ENCODE assay signal across 8 mouse cellular contexts in the genomic region with DNA sequence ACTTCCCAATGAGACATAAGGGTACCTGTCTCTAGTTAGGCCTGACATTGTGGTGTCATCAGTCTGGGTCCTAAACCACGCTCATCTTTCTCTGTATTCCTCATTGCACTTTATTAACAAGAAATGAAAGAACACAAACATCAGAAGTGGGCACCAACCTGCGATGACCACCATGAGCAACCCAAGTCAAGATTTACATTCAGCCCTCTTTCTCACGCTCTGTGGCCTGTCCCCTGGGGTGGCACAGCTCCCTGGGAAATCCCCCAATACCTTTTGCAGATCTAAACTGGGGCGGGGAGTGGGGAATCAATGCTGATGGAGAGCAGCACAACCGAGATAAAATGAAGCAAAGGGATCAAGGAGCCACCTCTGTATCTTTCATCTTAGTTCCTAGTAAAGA. TPM values are rescaled to one million over a fixed set of nuclear protein-coding genes. Genes with fewer than 3 reads are reported as not detected.
DNase-seq lines count a peak whose midpoint lies in the region; ATAC-seq lines count a peak whose summit lies in the region.

No protein-coding gene starts in this region.

- intact Hi-C loops in gastrocnemius, postnatal 14 days (cut with DNase I; ENCODE audit: low total_unique reads) = no loop called here

- peak overlapping the region; percentile 60 for H3K4me3 ChIP-seq in kidney, embryonic 16.5 days (ENCODE audit: low read length)
- peak overlapping the region; percentile 67 for H3K4me3 ChIP-seq in forebrain, embryonic 10.5 days
- no peak overlapping the region; the same call in 1 of the 2 replicates for H3K4me3 ChIP-seq in liver, embryonic 12.5 days

- H3K27me3 ChIP-seq in kidney, embryonic 16.5 days (ENCODE audit: insufficient read depth, low read length) = peaks cover 5% of the 10 kb centered on the region; the same call in 1 of the 2 replicates
- peaks cover 32% of the 10 kb centered on the region for H3K27me3 ChIP-seq in forebrain, embryonic 10.5 days (ENCODE audit: poor library complexity, severe bottlenecking)
- peaks cover 35% of the 10 kb centered on the region for H3K27me3 ChIP-seq in liver, embryonic 12.5 days (replicated peaks)
- H3K27me3 ChIP-seq in splenic B cell, adult 2 months (ENCODE audit: control insufficient read depth, insufficient read depth, low read length, poor library complexity, severe bottlenecking) = no peaks in the 10 kb centered on the region

- H3K4me2 ChIP-seq in kidney, embryonic 16.5 days (replicated peaks; ENCODE audit: low read depth, low read length) = peak overlapping the region; percentile 67
- H3K4me2 ChIP-seq in liver, embryonic 12.5 days = peak overlapping the region; percentile 69

- H3K36me3 ChIP-seq in kidney, embryonic 16.5 days (ENCODE audit: insufficient read depth, low read length) = no peaks in the 10 kb centered on the region
- no peaks in the 10 kb centered on the region for H3K36me3 ChIP-seq in forebrain, embryonic 10.5 days (replicated peaks)
- no peaks in the 10 kb centered on the region for H3K36me3 ChIP-seq in liver, embryonic 12.5 days
- no peaks in the 10 kb centered on the region for H3K36me3 ChIP-seq in splenic B cell, adult 2 months (ENCODE audit: control insufficient read depth, insufficient read depth, low read length, poor library complexity, severe bottlenecking)

- no peak overlapping the region for H3K27ac ChIP-seq in kidney, embryonic 16.5 days (ENCODE audit: low read length)
- no peak overlapping the region for H3K27ac ChIP-seq in forebrain, embryonic 10.5 days
- H3K27ac ChIP-seq in liver, embryonic 12.5 days = no peak overlapping the region

- no peaks in the 10 kb centered on the region for H3K9me3 ChIP-seq in kidney, embryonic 16.5 days (ENCODE audit: low read length)
- H3K9me3 ChIP-seq in forebrain, embryonic 10.5 days = no peaks in the 10 kb centered on the region
- H3K9me3 ChIP-seq in liver, embryonic 12.5 days (replicated peaks) = no peaks in the 10 kb centered on the region

- H3K9ac ChIP-seq in kidney, embryonic 16.5 days (replicated peaks; ENCODE audit: low read length) = no peak overlapping the region; the same call in 1 of the 2 replicates
- H3K9ac ChIP-seq in liver, embryonic 12.5 days = no peak overlapping the region

- no peak for DNase-seq in kidney, adult 11 months
- peak; percentile 3 for DNase-seq in T-cell, adult 2 months (ENCODE audit: low spot score)
- DNase-seq in forebrain, embryonic 10.5 days (ENCODE audit: extremely low spot score, low spot score) = no peak
- peak; percentile 63 for DNase-seq in splenic B cell, adult 2 months (ENCODE audit: low read depth, low spot score)
- DNase-seq in gastrocnemius, postnatal 14 days = no peak
- no peak for DNase-seq in ovary, postnatal 36 days (ENCODE audit: low spot score)

- no peaks in the 10 kb centered on the region for H3K4me1 ChIP-seq in kidney, embryonic 16.5 days (ENCODE audit: insufficient read depth, low read length)
- no peaks in the 10 kb centered on the region for H3K4me1 ChIP-seq in forebrain, embryonic 10.5 days
- H3K4me1 ChIP-seq in liver, embryonic 12.5 days = no peaks in the 10 kb centered on the region

- WGBS in kidney, embryonic 16.5 days = 25% methylated on average over 5 of the region's 5 CpGs
- WGBS in forebrain, embryonic 10.5 days = 17% methylated on average over 5 of the region's 5 CpGs
- 24% methylated on average over 5 of the region's 5 CpGs for WGBS in liver, embryonic 12.5 days (ENCODE audit: insufficient replicate concordance)

- no peak for ATAC-seq in kidney, embryonic 16.5 days (ENCODE audit: low FRiP score, low TSS enrichment)
- ATAC-seq in liver, embryonic 12.5 days = no peak

RNA-seq across cellular contexts. Expression of a gene that starts 0.9 kb away (rescaled TPM):
- 1.3 and 1.5 TPM in 2 replicates for polyA plus RNA-seq in kidney, embryonic 16.5 days (2015; fragmentation: Nextera tagmentation; extraction: Ambion mirVana)
- 0.49 and 0.93 TPM in 2 replicates for polyA plus RNA-seq in forebrain, embryonic 10.5 days (2016; fragmentation: Nextera tagmentation; extraction: Ambion mirVana)
- 0.43 and 0.48 TPM in 2 replicates for polyA plus RNA-seq in liver, embryonic 12.5 days (2016; fragmentation: Nextera tagmentation; extraction: Ambion mirVana)
- total RNA-seq in gastrocnemius, postnatal 14 days (2021) = 1 to 10 TPM; 7.4 to 8.7 TPM

Comparison
In these comparisons a context has a peak if more than half of its experiments do, and no peak if none do; other contexts are left out.
1. DNase-seq: peak in T-cell, adult 2 months (single experiment) and splenic B cell, adult 2 months (single experiment); none in kidney, adult 11 months (single experiment), forebrain, embryonic 10.5 days (single experiment), gastrocnemius, postnatal 14 days (single experiment) and ovary, postnatal 36 days (single experiment).